Mouse (Mus musculus): Measurements from ENCODE around the gene Olfr1395.

The Olfr1395 gene

DNA sequence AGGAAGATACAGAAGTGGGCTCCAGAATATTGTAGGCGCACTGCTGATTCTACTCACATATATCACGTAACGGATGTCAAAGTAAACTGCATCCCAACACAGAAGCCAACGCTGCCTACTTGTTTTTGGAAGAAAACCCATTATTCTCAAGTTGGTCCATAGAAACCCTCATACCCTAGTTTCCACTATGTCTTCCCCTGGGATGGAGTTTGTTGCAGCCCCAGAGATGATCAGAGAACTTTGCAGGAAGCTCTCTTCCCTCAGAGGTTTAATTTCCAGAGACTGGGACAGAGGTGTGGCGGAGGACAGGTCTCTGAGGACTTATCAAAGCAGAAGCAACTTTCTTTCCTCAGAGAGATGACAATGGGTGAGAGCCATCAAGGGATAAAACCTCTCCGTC is at the start of gene Olfr1395:
Gene Olfr1395, plus strand, starts transcription at position 301 of the 400 bp plus-strand sequence.
- no peak for DNase-seq (ENCODE audit: low spot score in 2 of 2)

DNA sequence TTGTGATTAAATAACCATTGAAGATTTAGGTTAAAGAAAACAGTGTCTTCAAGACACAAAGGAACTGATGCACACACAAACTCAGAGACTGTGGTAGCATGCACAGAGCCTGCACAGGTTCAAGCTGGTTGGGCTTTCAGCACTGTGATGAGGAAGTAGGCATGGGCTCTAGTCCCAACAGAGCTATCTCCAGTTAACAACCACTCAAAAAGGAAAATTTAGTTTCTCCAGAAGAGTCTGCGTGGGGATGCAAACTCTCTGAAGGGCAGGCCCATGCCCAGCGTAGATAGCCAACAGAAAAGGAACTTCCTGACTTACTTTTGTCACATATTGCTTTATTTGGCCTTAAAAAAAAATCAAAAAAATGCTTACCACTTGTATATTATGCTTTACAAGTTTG is 49.3 kb upstream of the Olfr1395 start:
- no peak for DNase-seq (ENCODE audit: low spot score in 2 of 2)

DNA sequence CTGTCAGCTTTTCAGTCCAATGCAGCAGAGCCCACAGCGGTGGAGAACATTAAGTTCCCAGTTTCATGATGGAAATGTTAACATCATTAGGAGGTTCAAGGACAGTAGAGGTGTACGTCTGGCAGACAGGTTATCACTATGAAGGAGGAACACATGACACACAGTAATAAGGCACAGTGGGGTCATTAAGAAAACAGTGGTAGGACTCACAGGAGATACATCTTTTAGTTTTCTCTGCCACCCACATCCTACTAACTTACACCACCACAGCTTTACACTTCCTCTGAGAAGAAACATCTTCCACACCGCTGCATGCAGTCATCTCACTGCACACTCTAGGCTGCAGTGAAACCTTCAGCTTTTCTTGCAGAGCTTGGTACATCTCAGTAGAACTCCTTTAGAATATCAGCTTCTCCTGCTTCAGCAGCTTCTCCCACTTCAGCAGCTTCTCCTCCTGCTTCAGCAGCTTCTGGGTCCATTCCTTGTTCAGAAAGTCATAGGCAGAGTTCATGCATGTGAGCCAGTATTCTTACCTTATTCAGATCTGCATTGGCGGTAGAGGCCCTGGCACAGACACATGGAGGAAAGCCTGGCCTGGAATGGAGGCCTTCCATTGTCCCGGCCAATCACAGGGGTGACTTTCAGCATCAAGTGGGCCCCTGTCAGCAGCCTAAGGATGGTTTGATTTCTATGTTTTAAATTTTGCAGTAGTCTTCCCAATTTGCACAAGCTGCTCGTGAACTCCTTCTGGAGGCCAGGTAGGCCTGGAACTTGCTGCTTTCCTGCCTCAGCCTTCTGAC is 48.0 kb upstream of the Olfr1395 start:
- DNase-seq (ENCODE audit: low spot score in 2 of 2), result no peak

DNA sequence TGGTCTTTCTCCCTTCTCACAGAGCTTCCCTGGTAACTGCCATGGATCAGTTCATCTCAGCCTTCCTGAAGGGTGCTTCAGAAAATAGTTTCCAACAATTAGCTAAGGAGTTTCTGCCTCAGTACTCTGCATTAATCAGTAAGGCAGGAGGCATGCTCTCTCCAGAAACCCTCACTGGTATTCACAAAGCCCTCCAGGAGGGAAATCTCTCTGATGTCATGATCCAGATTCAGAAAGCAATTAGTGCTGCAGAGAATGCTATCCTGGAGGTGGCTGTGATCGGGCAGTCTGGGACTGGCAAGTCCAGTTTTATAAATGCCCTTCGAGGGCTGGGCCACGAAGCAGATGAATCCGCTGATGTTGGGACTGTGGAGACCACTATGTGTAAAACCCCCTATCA is 46.7 kb upstream of the Olfr1395 start:
- no peak for DNase-seq (ENCODE audit: low spot score in 2 of 2)

DNA sequence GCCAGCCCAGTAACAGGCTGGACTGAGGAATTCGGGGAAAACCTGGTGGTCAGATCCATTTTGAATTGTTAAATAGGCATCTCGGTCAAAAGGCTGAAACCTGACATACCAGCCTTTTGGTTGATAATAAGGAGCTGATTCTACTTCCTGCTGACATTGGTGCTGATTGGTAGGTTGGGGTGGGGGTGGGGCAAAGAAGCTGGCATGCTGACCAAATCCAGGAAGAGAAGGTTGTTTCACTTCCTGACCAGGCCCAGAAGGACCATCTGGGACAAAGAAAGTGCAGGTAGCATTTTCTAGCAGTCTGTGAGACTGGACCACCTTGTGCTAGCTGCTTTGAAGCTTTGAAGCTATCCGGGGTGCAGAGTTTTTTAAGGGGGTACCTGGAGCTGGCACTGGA is 41.7 kb upstream of the Olfr1395 start:
- DNase-seq (ENCODE audit: low spot score in 2 of 2), result no peak

DNA sequence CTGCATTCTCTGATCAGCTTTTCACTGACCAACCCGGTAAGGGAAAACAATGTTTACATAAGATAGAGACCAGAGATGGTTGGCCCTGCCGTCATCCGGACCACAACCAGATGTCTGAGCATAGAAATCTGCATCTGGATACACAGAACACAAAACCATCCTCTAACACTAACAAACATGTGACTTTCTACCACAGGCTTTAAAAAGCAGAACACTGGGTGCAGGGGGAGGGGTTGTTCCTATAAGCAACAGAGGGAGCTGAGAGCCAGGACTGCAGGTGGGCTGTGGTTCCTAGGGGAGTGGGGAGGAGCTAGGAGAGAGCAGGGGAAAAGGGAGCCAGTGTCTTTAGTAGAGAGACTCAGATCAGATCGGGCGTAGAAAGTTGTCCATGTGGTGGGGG is 40.6 kb upstream of the Olfr1395 start:
- DNase-seq (ENCODE audit: low spot score in 2 of 2), result no peak

DNA sequence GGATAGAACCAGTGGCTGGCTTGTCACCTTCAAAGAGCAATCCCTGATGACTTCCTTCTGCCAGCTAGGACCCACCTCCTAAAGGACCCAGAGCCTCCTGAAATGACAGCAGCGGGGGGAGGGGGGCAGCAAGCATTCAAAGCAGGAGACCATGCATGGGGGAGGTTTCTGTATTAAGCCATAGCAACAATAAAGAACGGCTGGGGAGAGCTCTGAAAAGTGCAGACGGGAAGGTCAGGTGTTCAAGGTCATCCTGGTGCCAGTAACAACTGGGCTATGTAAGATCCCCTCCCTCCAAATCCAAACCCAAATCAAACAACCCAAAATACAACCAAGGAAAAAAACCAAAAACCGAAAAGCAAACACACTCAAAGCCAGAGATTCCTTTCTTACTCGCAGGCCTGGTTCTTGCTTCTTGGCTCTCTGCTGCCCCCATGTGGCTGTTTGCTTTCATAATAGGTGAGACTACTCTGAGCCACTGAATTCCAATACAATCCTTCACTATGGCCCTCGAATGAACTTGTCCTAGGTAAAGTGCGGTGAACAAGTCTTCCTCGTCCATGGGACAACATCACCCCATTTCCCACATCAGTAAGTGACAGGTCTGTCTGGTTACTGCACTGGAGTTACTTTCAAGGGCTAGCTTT is 38.9 kb upstream of the Olfr1395 start:
- peak; percentile 22 to 89 for DNase-seq (ENCODE audit: low spot score in 2 of 2)

DNA sequence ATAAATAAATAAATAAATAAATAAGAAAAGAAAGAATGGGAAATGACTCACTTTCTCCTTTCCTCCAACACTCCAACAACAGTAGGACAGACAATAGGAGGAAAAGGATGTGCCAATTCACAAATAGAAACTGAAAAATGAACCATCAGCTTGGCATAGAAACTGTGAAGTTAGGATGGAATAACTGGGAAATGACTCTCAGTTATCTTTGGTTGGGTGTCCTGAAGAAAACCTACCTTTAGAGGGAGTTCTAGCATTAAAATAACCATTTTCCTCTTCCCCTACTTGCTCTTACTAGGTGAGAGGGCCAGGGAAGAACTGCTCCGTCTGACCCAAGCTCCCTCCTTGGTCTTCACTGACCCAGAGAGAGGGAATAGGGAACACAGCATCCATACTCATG is 36.3 kb upstream of the Olfr1395 start:
- no peak for DNase-seq (ENCODE audit: low spot score in 2 of 2)

DNA sequence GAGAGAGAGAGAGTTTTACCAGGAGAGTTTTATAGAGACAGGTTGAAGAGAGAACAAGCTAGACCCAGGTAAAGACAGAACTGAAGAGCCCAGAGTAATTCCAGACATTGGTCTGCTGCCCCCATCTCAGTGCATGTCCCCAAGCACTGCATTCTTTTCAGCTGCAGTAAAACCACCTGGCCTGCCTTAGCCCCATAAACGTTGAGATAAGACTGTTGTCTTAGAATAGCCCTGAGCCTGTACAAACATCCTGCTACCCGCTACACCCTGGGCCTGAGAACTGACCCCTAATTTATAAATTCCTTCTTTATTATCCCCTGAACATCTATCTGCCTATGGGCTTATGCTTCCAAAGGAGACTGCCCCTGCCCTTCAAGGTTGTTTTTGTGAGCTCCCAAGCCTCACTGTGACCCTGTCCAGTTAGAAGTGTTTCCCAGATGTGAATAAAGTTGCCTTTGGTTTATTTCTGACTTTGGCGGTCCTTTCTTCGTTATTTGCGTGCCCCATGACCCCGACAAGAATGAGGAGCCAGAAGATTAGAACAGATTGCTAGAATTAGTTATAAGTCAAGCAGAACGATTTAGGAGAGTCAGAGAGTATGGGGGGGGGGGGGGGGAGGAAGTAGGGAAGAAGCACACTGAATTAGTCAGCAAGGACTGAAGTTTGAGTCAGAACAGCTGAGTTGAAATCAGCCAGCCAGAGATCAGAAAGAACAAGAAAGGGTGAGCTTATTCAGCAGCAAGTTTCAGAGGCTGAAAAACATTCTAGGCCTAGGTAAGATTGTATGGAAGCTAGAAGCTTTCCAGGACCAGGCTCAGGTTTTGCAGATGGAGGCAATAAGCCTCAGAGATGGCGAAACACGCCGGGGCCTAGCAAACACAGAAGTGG is 34.2 kb upstream of the Olfr1395 start:
- DNase-seq (ENCODE audit: low spot score in 2 of 2), result no peak

DNA sequence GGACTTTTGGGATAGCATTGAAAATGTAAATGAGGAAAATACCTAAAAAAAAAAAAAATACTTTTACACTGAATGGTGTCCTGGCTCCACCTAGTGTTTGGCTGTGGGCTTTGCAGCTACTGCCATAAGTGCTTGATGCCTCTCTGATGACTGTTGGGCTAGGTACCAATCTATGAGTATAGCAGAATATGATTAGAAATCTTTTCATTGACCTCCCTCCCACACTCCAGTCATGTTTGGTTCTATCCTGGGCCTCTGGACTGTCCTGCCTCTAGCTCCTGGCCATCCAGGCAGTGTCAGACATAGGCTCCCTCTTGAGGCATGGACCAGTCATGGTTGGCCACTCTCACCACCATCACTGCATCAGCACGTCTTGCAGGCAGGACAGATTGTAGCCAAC is 33.2 kb upstream of the Olfr1395 start:
- peak in 1 of 2 experiments; percentile 29 for DNase-seq (ENCODE audit: low spot score in 2 of 2)

DNA sequence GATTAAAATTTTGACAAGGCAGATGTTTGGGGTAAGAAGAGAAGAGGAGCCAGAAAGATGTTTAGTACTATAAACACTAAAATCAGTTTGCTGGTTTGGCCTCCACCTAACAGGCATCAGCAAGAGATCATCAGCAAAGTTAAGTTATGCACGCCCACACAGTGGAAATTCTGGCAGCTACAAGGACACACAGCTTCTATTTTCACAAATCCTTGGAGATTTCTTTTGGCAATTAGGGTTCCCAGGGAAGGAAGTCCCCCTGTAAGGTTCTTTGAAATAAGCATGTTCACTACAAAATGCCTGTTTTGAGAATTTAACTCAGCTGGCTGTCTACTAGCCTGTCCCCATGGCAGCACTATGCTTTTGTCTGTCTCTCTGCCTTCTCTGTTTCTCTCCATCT is 31.1 kb upstream of the Olfr1395 start:
- peak in 1 of 2 experiments; percentile 13 for DNase-seq (ENCODE audit: low spot score in 2 of 2)

DNA sequence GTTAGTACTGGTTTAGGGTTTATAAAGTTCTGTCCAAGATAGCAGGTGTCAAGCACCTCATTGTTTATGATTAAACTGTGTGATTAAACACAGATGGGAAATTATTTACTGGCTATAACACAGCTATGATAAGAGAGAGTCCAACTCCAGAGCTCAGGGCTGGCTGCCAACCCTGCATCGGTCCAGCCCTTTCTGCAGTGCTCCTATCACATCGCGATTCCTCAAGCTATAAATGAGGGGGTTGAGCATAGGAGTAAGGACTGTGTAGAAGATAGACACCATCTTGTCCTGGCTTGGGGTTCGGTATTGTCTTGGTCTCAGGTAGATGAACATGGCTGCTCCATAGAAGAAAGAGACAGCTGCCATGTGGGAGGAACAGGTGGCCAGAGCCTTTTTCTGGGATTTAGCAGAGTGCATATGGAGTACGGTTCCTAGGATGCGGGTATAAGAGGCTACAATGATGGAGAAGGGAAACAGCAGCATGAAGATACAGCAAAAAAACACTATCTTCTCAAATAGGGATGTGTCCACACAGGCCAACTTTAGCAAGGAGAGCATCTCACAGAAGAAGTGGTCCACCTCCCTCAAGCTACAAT is 29.4 kb upstream of the Olfr1395 start:
- peak in 1 of 2 experiments; percentile 59 for DNase-seq (ENCODE audit: low spot score in 2 of 2)

DNA sequence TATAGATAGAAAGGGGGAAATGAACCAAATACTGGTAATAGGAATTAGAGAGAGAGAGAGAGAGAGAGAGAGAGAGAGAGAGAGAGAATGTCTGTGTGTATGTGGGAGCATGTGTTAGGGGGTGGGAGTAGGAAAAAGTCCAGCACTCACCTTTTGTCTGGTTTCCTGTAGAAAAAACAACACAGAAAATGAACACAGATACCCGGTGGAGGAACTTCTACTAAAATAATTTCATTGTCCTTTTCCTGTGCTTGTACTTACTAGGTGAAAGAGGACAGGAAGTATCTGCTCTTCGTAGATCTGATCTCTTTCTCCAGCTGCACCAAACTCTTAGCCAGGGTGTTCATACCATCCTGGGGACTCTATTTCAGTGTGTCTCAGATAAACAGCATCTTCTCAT is 27.9 kb upstream of the Olfr1395 start:
- no peak for DNase-seq (ENCODE audit: low spot score in 2 of 2)

DNA sequence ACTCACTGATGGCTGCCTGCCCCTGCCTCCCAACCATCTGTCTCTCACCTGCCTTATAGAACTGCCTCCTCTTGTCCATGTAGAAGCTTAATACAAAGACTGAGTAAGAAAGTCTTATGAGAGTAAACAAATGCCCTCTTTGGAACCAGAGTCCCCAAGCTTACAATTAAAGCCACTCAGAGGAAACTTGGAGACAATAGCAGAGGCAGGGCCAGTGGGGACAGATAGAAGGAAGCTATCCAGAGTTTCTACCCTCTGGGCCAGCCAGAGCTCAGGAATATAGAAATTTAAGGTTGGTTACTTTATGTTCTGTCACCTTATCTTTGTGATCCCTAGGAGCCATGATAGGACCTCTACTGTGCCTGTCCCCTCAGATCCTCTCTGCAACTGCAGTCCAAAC is 27.3 kb upstream of the Olfr1395 start, which contains the start of gene Olfr1396:
Gene Olfr1396, minus strand, starts transcription at position 101 of the 400 bp plus-strand sequence.
- DNase-seq (ENCODE audit: low spot score in 2 of 2), result no peak

DNA sequence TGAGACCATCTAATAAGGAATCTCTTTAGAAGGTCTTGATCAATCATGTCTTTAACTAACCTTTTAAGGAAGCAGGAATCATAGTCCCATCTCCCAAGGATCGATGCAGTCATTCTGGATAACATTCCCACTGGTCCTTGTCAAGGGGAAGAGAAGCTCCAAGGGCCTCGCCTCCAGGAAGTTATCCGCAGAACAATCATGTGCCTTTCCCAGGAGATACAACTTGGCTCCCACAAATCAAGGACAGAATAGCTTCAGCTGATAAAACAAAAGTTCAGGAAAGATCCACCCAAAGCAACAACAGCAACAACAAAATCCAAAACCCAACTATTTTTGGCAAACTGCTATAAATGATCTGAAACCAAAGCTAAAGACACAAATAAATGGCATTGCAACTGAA is 22.4 kb upstream of the Olfr1395 start:
- no peak for DNase-seq (ENCODE audit: low spot score in 2 of 2)

DNA sequence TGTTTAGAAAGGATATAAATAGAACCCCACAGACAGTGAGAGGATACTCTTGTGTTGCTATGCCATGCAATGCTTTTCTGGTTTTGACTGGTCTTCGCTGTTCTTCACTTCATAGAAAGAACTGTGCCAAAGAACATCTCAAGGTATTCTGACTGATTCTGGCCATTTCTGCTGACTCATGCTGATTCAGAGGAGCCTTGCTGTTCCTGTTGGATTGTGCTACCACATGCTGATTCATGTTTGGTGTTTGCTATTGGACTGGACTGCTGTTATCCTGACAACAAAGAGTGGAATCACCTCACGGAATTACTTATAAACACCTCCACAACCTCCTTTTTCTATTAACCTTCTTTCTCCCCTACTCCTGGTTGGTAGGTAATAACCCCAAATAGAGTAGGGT is 17.9 kb upstream of the Olfr1395 start:
- no peak for DNase-seq (ENCODE audit: low spot score in 2 of 2)

DNA sequence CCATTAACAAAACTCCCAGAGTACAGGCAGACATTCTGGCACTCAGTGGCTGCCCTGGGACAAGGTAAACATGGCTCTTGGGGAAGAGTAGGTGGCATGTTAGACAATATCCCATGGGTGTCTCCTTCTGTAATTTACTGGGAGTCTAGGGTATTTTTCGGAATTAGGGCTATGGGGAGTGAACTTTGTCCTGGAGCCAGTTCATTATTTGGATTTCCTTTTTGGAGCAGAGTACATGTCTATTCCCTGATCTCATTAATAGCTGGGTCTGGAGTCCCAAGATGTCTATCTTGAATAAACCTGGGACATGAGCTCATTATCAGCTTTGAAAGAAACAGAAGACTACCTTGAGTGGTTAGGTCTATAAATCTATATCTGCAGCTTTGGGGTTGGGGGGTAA is 12.0 kb downstream of the Olfr1395 start, which contains the start of gene Olfr1394:
Gene Olfr1394, plus strand, starts transcription at position 301 of the 400 bp plus-strand sequence.
- DNase-seq (ENCODE audit: low spot score in 2 of 2), result no peak

DNA sequence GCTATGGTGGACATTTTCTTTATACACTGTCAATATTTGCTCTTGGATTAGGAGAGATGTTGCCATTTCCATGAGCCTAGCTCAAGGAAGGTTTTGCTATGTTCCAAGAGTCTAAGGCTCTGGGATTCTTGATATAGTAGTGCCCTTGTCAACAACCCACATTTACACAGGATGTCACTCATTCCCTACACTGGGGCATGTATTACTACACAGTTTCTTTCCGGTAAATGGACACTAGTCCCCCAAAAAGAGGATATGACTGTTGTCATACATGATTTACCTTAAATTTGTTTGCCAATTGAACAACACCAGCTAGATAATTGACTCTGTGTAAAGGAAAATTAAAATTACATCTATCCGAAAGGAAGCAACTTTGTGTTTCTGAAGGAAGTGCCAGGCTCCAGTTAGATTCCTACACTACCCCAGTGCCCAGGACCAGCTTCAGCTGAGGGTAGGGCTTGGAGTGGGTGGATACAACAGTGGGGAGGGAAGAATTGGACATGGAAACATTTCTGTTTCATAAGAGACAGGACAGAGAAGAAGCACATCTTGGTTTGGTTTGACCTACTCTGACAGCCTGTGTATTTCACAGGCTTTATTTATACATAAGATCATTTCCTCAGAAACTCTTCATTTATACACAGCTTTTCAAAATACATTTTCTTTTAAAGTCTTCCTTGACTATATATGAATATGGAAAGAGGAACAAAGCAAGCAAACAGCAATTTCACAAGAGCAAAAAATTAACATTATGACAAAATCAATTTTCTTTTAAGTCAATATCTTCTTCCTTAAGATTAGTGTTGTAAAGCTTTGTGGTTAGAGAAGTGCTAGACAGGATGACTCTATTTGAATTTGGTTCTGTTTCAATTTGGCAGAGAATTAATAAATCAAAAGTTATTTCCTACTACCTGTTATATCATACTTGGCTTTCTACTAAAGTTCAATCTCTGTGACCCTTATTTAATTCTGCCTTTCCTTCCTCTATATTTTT is 15.0 kb downstream of the Olfr1395 start:
- no peak for DNase-seq (ENCODE audit: low spot score in 2 of 2)

DNA sequence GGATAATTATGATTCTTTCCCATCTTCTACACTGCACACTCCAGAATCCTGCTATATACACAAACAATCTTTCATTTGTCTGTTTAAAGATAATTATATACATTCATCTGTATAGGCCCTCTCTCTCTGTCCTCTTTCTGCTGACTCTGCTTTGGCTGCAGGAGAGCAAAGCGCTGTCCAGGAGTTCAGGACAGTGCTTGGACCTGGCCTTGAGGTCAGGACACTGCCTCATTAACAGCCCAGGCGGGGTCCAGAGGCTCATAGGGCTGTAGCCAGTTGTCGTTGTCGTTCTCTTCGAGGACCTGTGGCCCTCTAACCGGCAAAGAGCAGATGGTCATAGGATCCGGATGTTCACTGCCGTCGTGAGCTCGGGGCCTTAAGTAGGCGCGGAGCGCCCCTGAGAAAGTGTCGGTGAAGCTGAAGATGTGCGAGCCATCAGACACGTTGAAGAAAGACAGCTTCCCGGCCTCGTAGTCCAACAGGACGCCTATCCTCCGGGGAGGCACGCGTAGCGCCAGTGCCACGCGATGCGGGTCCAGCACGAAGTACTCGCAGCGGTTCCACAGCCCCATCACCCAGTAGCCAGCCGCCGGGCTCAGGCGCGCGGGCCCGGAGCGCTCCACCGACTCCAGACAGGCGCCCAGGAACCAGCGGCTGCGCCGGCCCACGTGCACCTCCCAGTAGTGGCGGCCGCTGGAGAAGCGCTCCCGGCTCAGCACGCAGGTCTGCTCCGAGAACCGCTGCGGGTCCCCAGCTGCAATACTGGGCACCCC is 27.0 kb downstream of the Olfr1395 start:
- no peak for DNase-seq (ENCODE audit: low spot score in 2 of 2)

DNA sequence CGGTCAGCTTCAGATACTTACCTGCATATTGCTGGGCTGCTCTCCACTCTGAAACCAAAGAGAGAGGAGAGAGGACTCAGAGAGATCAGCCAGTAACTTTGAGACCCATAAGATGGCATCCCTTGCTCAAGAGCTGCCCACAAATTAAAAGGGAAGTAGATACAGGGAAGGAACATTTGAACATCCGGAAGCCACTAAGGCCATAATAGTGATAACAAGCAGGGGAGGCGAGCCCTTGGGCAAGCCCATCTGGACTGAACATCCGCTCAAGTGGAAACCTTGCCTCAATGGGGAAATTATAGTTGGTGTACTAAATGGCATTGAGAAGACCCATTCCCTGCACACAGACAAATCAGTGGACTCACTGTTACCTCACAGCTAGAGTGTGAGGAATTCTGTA is 28.5 kb downstream of the Olfr1395 start:
- DNase-seq (ENCODE audit: low spot score in 2 of 2), result no peak
